Mouse (Mus musculus): ENCODE results near the gene Osbpl6. TPM values are rescaled to one million over a fixed set of nuclear protein-coding genes. Genes with fewer than 3 reads are reported as not detected.

Gene Osbpl6
- polyA plus RNA-seq, 1 experiment from 2014 or later, result 11.8 TPM

DNA sequence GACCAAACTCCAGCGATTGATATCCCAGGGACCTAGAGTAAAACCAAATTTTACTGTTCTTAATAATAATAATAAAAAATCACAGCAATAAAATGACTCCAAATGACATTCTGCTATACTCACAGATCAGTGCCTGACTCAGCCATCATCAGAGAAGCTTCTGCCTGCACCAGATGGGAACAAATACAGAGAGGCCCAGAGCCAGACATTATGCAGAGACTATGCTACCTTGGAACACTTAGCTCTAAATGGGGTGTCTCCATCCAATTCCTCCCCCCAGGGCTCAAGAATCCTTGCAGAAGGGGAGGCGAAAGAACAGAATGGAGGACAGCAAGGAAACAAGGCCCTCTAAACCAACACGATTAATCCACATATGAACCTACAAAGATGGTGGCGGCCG is 60.4 kb downstream of the Osbpl6 start:
- Histone ChIP-seq H3K4me1 (ENCODE audit: control insufficient read depth, insufficient read depth, low read length) (no peaks in the 10 kb centered on the region), H3K4me3 (ENCODE audit: low read depth, low read length) (no peak overlapping the region), H3K9me3 (replicated peaks; ENCODE audit: control insufficient read depth, low read length) (no peaks in the 10 kb centered on the region), H3K27ac (replicated peaks; ENCODE audit: low read depth, low read length) (no peak overlapping the region), H3K36me3 (replicated peaks; ENCODE audit: control insufficient read depth, insufficient read depth, low read depth, low read length) (no peaks in the 10 kb centered on the region), H3K27me3 (ENCODE audit: control insufficient read depth, insufficient read depth, low read length) (no peaks in the 10 kb centered on the region), H3K9ac (replicated peaks; ENCODE audit: low read length) (no peak overlapping the region), H3K4me2 (ENCODE audit: low read depth, low read length) (no peak overlapping the region)
- 95% methylated on average over 5 of the region's 5 CpGs for WGBS
- no peak for DNase-seq (ENCODE audit: low spot score)
- ATAC-seq (replicated peaks; ENCODE audit: insufficient number of reproducible peaks, low FRiP score, low TSS enrichment, low read depth), result no peak

DNA sequence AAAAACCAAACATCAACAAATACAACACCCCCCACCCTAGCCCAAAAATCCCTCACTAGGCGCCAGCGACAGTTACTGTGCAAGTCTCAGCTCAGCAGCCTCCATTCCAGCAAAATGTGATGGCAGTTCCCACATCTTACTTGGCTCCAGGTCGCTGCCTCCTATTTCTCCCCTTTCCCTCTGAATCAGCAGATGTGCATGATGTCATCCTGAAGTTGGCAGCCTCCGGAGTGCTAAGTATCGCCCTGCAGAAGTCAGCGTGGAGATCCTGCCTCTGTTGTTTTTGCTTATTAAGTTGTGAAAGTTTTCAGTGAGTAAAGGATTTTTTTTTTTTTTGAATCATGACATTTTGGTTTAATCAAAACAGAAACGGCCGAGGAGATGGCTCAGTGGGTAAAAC is 61.9 kb downstream of the Osbpl6 start:
- WGBS, result 69% methylated on average over 8 of the region's 8 CpGs
- Histone ChIP-seq H3K36me3 (replicated peaks; ENCODE audit: control insufficient read depth, insufficient read depth, low read depth, low read length) (no peaks in the 10 kb centered on the region), H3K27ac (replicated peaks; ENCODE audit: low read depth, low read length) (no peak overlapping the region), H3K27me3 (ENCODE audit: control insufficient read depth, insufficient read depth, low read length) (no peaks in the 10 kb centered on the region), H3K4me2 (ENCODE audit: low read depth, low read length) (no peak overlapping the region), H3K9ac (replicated peaks; ENCODE audit: low read length) (no peak overlapping the region), H3K9me3 (replicated peaks; ENCODE audit: control insufficient read depth, low read length) (no peaks in the 10 kb centered on the region), H3K4me3 (ENCODE audit: low read depth, low read length) (no peak overlapping the region), H3K4me1 (ENCODE audit: control insufficient read depth, insufficient read depth, low read length) (no peaks in the 10 kb centered on the region)
- no peak for DNase-seq (ENCODE audit: low spot score)
- no peak for ATAC-seq (replicated peaks; ENCODE audit: insufficient number of reproducible peaks, low FRiP score, low TSS enrichment, low read depth)

DNA sequence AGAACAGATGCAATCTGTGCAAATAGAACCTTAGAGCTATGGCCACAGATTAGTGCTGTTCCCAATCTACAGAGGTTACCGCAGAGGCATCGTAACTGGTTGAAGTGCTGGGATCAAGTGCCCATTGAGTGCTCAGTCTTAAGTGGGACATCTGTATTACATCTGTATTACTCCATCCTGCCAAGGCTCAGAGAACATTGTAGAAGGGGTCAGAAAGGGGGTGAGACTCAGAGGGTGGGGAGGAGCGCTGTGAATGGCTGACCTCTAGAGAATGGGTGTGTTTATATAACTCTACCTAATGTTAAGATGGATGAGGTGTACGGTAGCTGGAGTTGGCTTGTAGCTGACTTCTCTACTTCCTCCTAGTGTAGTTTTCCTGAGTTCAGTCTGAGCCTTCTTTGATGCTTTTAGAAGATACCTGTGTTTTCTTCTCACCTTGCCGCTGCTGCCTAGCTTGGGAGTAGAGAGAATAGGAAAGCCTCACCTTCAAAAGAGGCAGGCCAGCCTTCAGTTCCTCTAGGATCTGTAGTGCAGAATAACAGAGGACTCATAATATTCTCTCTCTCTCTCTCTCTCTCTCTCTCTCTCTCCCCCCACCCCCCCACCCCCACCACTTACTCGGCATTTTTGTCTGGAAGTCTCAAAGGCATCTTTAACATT is 62.9 kb downstream of the Osbpl6 start:
- Histone ChIP-seq H3K4me1 (ENCODE audit: control insufficient read depth, insufficient read depth, low read length) (no peaks in the 10 kb centered on the region), H3K9ac (replicated peaks; ENCODE audit: low read length) (no peak overlapping the region)
- WGBS, result 86% methylated on average over 6 of the region's 6 CpGs

DNA sequence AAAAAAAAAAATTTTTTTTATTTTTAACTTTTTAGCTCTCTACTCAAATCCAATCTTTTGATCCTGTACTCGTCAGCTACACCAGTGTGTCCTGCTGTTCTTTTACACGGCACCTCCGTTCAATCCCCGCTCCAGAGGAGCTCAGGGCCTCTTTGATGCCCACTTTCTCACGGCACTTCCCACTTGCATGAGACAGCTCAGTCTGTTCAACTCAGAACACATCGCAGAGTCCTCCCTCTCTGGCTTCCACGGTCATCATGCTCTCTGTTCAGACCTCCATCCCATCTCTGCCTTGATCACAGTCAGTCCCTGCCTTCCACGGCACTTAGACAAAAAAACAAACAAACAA is 63.4 kb downstream of the Osbpl6 start:
- Histone ChIP-seq H3K36me3 (replicated peaks; ENCODE audit: control insufficient read depth, insufficient read depth, low read depth, low read length) (no peaks in the 10 kb centered on the region), H3K9me3 (replicated peaks; ENCODE audit: control insufficient read depth, low read length) (no peaks in the 10 kb centered on the region), H3K4me3 (ENCODE audit: low read depth, low read length) (no peak overlapping the region), H3K9ac (replicated peaks; ENCODE audit: low read length) (no peak overlapping the region), H3K4me1 (ENCODE audit: control insufficient read depth, insufficient read depth, low read length) (no peaks in the 10 kb centered on the region), H3K27ac (replicated peaks; ENCODE audit: low read depth, low read length) (no peak overlapping the region), H3K4me2 (ENCODE audit: low read depth, low read length) (no peak overlapping the region), H3K27me3 (ENCODE audit: control insufficient read depth, insufficient read depth, low read length) (no peaks in the 10 kb centered on the region)
- ATAC-seq (replicated peaks; ENCODE audit: insufficient number of reproducible peaks, low FRiP score, low TSS enrichment, low read depth) (no peak), DNase-seq (ENCODE audit: low spot score) (no peak)
- 83% methylated on average over 8 of the region's 8 CpGs for WGBS

More for the DNA sequence above, 62.9 kb downstream of the Osbpl6 start:
- no peaks in the 10 kb centered on the region for H3K9me3 ChIP-seq (replicated peaks; ENCODE audit: control insufficient read depth, low read length)
- H3K36me3 ChIP-seq (replicated peaks; ENCODE audit: control insufficient read depth, insufficient read depth, low read depth, low read length), result no peaks in the 10 kb centered on the region
- no peaks in the 10 kb centered on the region for H3K27me3 ChIP-seq (ENCODE audit: control insufficient read depth, insufficient read depth, low read length)
- H3K4me3 ChIP-seq (ENCODE audit: low read depth, low read length), result no peak overlapping the region
- no peak for ATAC-seq (replicated peaks; ENCODE audit: insufficient number of reproducible peaks, low FRiP score, low TSS enrichment, low read depth)
- no peak for DNase-seq (ENCODE audit: low spot score)
- H3K27ac ChIP-seq (replicated peaks; ENCODE audit: low read depth, low read length), result no peak overlapping the region
- no peak overlapping the region for H3K4me2 ChIP-seq (ENCODE audit: low read depth, low read length)

DNA sequence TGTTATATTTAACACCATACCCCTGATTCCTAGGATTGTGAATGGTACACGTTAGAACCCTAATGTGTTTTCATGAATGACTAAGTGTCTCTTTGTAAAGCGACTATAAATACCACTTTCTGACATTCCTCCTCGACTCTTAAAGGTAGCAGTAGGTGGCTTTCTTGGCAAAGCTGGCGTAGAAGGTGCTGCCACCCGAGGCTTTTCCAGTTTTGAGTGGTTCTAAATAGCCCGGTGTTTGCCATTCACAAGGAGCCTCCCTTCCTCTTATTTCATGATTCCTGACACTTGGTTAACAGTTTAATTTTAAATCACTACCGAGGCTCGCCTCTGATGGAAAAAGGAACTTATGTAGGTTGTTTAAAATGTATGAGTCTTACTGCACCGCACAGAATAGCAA is 64.1 kb downstream of the Osbpl6 start:
- no peaks in the 10 kb centered on the region for H3K36me3 ChIP-seq (replicated peaks; ENCODE audit: control insufficient read depth, insufficient read depth, low read depth, low read length)
- H3K4me2 ChIP-seq (ENCODE audit: low read depth, low read length), result no peak overlapping the region
- DNase-seq (ENCODE audit: low spot score) (no peak), ATAC-seq (replicated peaks; ENCODE audit: insufficient number of reproducible peaks, low FRiP score, low TSS enrichment, low read depth) (no peak)
- H3K4me1 ChIP-seq (ENCODE audit: control insufficient read depth, insufficient read depth, low read length), result no peaks in the 10 kb centered on the region
- H3K9me3 ChIP-seq (replicated peaks; ENCODE audit: control insufficient read depth, low read length), result no peaks in the 10 kb centered on the region
- WGBS, result 79% methylated on average over 9 of the region's 9 CpGs
- no peak overlapping the region for H3K27ac ChIP-seq (replicated peaks; ENCODE audit: low read depth, low read length)
- no peak overlapping the region for H3K4me3 ChIP-seq (ENCODE audit: low read depth, low read length)
- no peak overlapping the region for H3K9ac ChIP-seq (replicated peaks; ENCODE audit: low read length)
- no peaks in the 10 kb centered on the region for H3K27me3 ChIP-seq (ENCODE audit: control insufficient read depth, insufficient read depth, low read length)

DNA sequence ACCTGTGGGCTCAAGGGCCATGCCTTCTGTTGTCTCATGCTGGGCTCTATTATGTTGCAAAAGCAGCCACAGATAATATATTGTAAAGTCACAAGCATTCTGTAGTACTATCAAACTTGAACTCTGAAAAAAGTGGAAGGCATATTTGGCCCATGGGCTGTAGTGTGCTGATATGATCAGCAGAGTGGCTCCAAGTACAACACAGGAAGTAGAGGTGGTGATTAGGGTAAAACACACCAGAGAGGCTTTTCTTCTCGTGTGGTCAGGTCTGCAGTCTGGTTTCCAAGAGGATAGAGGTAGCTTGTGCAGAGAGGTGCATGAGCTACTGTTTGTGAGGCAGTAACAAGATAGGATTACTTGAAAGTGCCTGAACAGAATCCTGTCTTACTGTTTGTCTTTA is 69.5 kb downstream of the Osbpl6 start:
- Histone ChIP-seq H3K4me1 (ENCODE audit: control insufficient read depth, insufficient read depth, low read length) (no peaks in the 10 kb centered on the region), H3K36me3 (replicated peaks; ENCODE audit: control insufficient read depth, insufficient read depth, low read depth, low read length) (no peaks in the 10 kb centered on the region), H3K27ac (replicated peaks; ENCODE audit: low read depth, low read length) (no peak overlapping the region), H3K4me3 (ENCODE audit: low read depth, low read length) (no peak overlapping the region), H3K27me3 (ENCODE audit: control insufficient read depth, insufficient read depth, low read length) (no peaks in the 10 kb centered on the region), H3K4me2 (ENCODE audit: low read depth, low read length) (no peak overlapping the region), H3K9me3 (replicated peaks; ENCODE audit: control insufficient read depth, low read length) (no peaks in the 10 kb centered on the region), H3K9ac (replicated peaks; ENCODE audit: low read length) (no peak overlapping the region)
- WGBS, result 55% methylated on average over 1 of the region's 1 CpGs
- DNase-seq (ENCODE audit: low spot score), result no peak
- no peak for ATAC-seq (replicated peaks; ENCODE audit: insufficient number of reproducible peaks, low FRiP score, low TSS enrichment, low read depth)

DNA sequence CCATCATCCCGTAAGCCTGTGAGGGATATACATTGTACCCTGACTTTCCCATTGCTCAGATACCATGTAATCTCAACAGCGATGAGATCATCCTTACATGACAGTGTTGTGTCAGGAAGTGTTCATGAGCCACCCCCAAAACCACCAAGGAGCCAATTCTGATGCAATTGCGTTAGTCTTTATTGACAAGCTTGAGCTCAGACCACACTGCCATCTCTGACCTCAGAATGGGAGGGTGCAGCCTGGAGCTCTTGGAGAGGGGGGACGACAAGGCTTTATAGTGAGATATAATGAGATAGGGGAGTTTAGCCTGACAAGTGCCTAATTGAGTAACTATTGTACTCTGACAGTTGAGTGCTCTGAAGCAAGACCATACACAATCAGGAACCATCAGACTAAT is 82.5 kb downstream of the Osbpl6 start:
- no peak overlapping the region for H3K27ac ChIP-seq (replicated peaks; ENCODE audit: low read depth, low read length)
- no peak for DNase-seq (ENCODE audit: low spot score)
- H3K9me3 ChIP-seq (replicated peaks; ENCODE audit: control insufficient read depth, low read length), result no peaks in the 10 kb centered on the region
- no peaks in the 10 kb centered on the region for H3K4me1 ChIP-seq (ENCODE audit: control insufficient read depth, insufficient read depth, low read length)
- 84% methylated on average over 4 of the region's 4 CpGs for WGBS
- H3K9ac ChIP-seq (replicated peaks; ENCODE audit: low read length), result no peak overlapping the region
- no peak overlapping the region for H3K4me3 ChIP-seq (ENCODE audit: low read depth, low read length)
- H3K4me2 ChIP-seq (ENCODE audit: low read depth, low read length), result no peak overlapping the region
- no peaks in the 10 kb centered on the region for H3K36me3 ChIP-seq (replicated peaks; ENCODE audit: control insufficient read depth, insufficient read depth, low read depth, low read length)
- ATAC-seq (replicated peaks; ENCODE audit: insufficient number of reproducible peaks, low FRiP score, low TSS enrichment, low read depth), result no peak
- no peaks in the 10 kb centered on the region for H3K27me3 ChIP-seq (ENCODE audit: control insufficient read depth, insufficient read depth, low read length)

DNA sequence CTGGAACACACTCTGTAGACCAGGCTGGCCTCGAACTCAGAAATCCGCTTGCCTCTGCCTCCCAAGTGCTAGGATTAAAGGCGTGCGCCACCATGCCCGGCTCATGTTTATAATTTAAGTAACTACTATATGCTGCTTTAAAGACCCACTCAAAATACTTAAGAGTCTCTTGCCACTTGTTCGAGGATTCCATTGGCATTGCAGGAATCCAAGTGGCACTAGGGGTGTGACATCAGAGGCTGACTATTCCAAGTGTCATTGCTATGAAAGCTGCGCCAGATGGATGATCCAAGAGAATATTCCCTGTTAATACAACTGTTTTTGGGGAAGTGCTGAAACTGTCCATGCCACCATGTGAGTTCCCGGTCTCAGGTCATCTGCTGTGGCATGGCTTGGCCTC is 83.9 kb downstream of the Osbpl6 start:
- Histone ChIP-seq H3K36me3 (replicated peaks; ENCODE audit: control insufficient read depth, insufficient read depth, low read depth, low read length) (no peaks in the 10 kb centered on the region), H3K27ac (replicated peaks; ENCODE audit: low read depth, low read length) (no peak overlapping the region), H3K9me3 (replicated peaks; ENCODE audit: control insufficient read depth, low read length) (no peaks in the 10 kb centered on the region), H3K27me3 (ENCODE audit: control insufficient read depth, insufficient read depth, low read length) (no peaks in the 10 kb centered on the region), H3K4me2 (ENCODE audit: low read depth, low read length) (no peak overlapping the region), H3K4me1 (ENCODE audit: control insufficient read depth, insufficient read depth, low read length) (no peaks in the 10 kb centered on the region), H3K4me3 (ENCODE audit: low read depth, low read length) (no peak overlapping the region), H3K9ac (replicated peaks; ENCODE audit: low read length) (no peak overlapping the region)
- DNase-seq (ENCODE audit: low spot score), result no peak
- 93% methylated on average over 8 of the region's 8 CpGs for WGBS
- ATAC-seq (replicated peaks; ENCODE audit: insufficient number of reproducible peaks, low FRiP score, low TSS enrichment, low read depth), result no peak
